Mouse (Mus musculus) CH12.LX (cell line): ENCODE results near the gene Ppef2. TPM values are rescaled to one million over a fixed set of nuclear protein-coding genes. Genes with fewer than 3 reads are reported as not detected.

Experiments used
- DNase-seq: peaks from one replicate; pipeline ENCODE4 v3.0.0-alpha.2; 2013; ENCODE audit errors: extremely low read depth
- H3K27ac ChIP-seq: 2 replicates; pipeline ENCODE4 v1.5.1; 2012; ENCODE audit warnings: low read depth, mild to moderate bottlenecking, control low read depth, moderate library complexity; ENCODE audit not compliant: insufficient read depth
- H3K27me3 ChIP-seq: replicated peaks from 2 replicates; pipeline ENCODE3; 2012; ENCODE audit warnings: inconsistent platforms
- H3K36me3 ChIP-seq, 2 experiments: replicated peaks in 1 of 2; 2 replicates each; pipeline versions ENCODE3 to v1.6.1; 2012; ENCODE audit warnings: inconsistent platforms in 1 of 2, low read length in 1 of 2, mild to moderate bottlenecking in 1 of 2, mixed read lengths in 1 of 2, moderate library complexity in 1 of 2; ENCODE audit not compliant: control insufficient read depth in 1 of 2, insufficient read depth in 1 of 2
- H3K4me1 ChIP-seq, 2 experiments: 2 replicates each; pipeline ENCODE4 v1.6.1; 2012; ENCODE audit warnings: inconsistent platforms in 1 of 2, moderate library complexity in 1 of 2; ENCODE audit not compliant: insufficient read depth in 2 of 2, control insufficient read depth in 1 of 2
- H3K4me2 ChIP-seq: 2 replicates; pipeline ENCODE4 v1.6.1; 2012; ENCODE audit warnings: low read depth, mild to moderate bottlenecking, control low read depth; ENCODE audit not compliant: poor library complexity, insufficient read depth, severe bottlenecking
- H3K4me3 ChIP-seq, 3 experiments: fragments of 150-350 bp in 1 of 3; sonication (generic) in 1 of 3; replicated peaks in 1 of 3; 2 replicates each; pipeline versions ENCODE3 to v1.5.1; 2011 to 2012; ENCODE audit warnings: low read depth in 2 of 3, low read length in 2 of 3, mild to moderate bottlenecking in 2 of 3, moderate library complexity in 2 of 3, control low read depth in 1 of 3, improper control_type of control experiment in 1 of 3, inconsistent platforms in 1 of 3, mixed read lengths in 1 of 3; ENCODE audit not compliant: poor library complexity in 1 of 3
- H3K79me2 ChIP-seq: replicated peaks from 2 replicates; pipeline ENCODE4 v1.6.1; 2012; ENCODE audit warnings: mild to moderate bottlenecking, moderate library complexity; ENCODE audit not compliant: control insufficient read depth, poor library complexity, insufficient read depth, severe bottlenecking; ENCODE audit errors: extremely low read depth
- H3K9ac ChIP-seq: 2 replicates; pipeline ENCODE4 v1.6.1; 2012; ENCODE audit warnings: low read depth, mild to moderate bottlenecking, control low read depth, moderate library complexity; ENCODE audit not compliant: insufficient read depth
- H3K9me3 ChIP-seq: replicated peaks from 2 replicates; pipeline ENCODE3; 2012; ENCODE audit warnings: low read length, inconsistent platforms, mixed read lengths
- BHLHE40 ChIP-seq: IDR thresholded peaks from 2 replicates; pipeline ENCODE4 v1.6.1; 2011; ENCODE audit warnings: mild to moderate bottlenecking, low read depth, low read length, improper control_type of control experiment
- CHD1 ChIP-seq: IDR thresholded peaks from 2 replicates; pipeline ENCODE4 v1.6.1; 2012; ENCODE audit warnings: low read depth, low read length, improper control_type of control experiment, inconsistent platforms
- CHD2 ChIP-seq: IDR thresholded peaks from 2 replicates; pipeline ENCODE4 v1.6.1; 2011; ENCODE audit warnings: low read length, improper control_type of control experiment
- CTCF ChIP-seq, 2 experiments: IDR thresholded peaks in 1 of 2; conservative IDR thresholded peaks in 1 of 2; 2 replicates each; pipeline ENCODE4 v1.5.1; 2011 to 2012; ENCODE audit warnings: low read depth in 2 of 2, low read length in 2 of 2, improper control_type of control experiment in 1 of 2, inconsistent platforms in 1 of 2, mild to moderate bottlenecking in 1 of 2, moderate library complexity in 1 of 2
- ELF1 ChIP-seq: IDR thresholded peaks from 2 replicates; pipeline ENCODE4 v1.6.1; 2014; ENCODE audit warnings: low read depth, mild to moderate bottlenecking, inconsistent platforms, low read length, improper control_type of control experiment
- ETS1 ChIP-seq: conservative IDR thresholded peaks from 2 replicates; pipeline ENCODE4 v1.6.1; 2012; ENCODE audit warnings: low read depth, mild to moderate bottlenecking, inconsistent platforms, low read length, improper control_type of control experiment, moderate library complexity
- HCFC1 ChIP-seq: IDR thresholded peaks from 2 replicates; pipeline ENCODE4 v1.6.1; 2012; ENCODE audit warnings: low read depth, mild to moderate bottlenecking, inconsistent platforms, low read length, improper control_type of control experiment
- JUND ChIP-seq: conservative IDR thresholded peaks from 2 replicates; pipeline ENCODE4 v1.6.1; 2011; ENCODE audit warnings: low read depth, low read length, improper control_type of control experiment
- KAT2A ChIP-seq: IDR thresholded peaks from 2 replicates; pipeline ENCODE4 v1.6.1; 2012; ENCODE audit warnings: low read length, improper control_type of control experiment, inconsistent platforms; ENCODE audit not compliant: insufficient replicate concordance
- MAFK ChIP-seq: IDR thresholded peaks from 2 replicates; pipeline ENCODE4 v1.6.1; 2011; ENCODE audit warnings: low read length, improper control_type of control experiment; ENCODE audit not compliant: insufficient replicate concordance
- MAX ChIP-seq: IDR thresholded peaks from 2 replicates; pipeline ENCODE4 v1.6.1; 2011; ENCODE audit warnings: low read length, improper control_type of control experiment
- MAZ ChIP-seq: IDR thresholded peaks from 2 replicates; pipeline ENCODE4 v1.6.1; 2012; ENCODE audit warnings: low read depth, mild to moderate bottlenecking, inconsistent platforms, low read length, improper control_type of control experiment, moderate library complexity
- MEF2A ChIP-seq: IDR thresholded peaks from 2 replicates; pipeline ENCODE4 v1.6.1; 2014; ENCODE audit warnings: low read depth, mild to moderate bottlenecking, inconsistent platforms, low read length, improper control_type of control experiment, borderline replicate concordance
- MXI1 ChIP-seq: IDR thresholded peaks from 2 replicates; pipeline ENCODE4 v1.6.1; 2011; ENCODE audit warnings: mild to moderate bottlenecking, low read depth, low read length, improper control_type of control experiment
- MYC ChIP-seq: IDR thresholded peaks from 2 replicates; pipeline ENCODE4 v1.6.1; 2011; ENCODE audit warnings: low read depth, mild to moderate bottlenecking, improper control_type of control experiment, low read length
- NELFE ChIP-seq: IDR thresholded peaks from 2 replicates; pipeline ENCODE4 v1.6.1; 2011; ENCODE audit warnings: low read depth, low read length, improper control_type of control experiment
- NRF1 ChIP-seq: IDR thresholded peaks from 2 replicates; pipeline ENCODE4 v1.6.1; 2014; ENCODE audit warnings: low read depth, mild to moderate bottlenecking, inconsistent platforms, low read length, improper control_type of control experiment, moderate library complexity
- PAX5 ChIP-seq: IDR thresholded peaks from 2 replicates; pipeline ENCODE4 v1.6.1; 2012; ENCODE audit warnings: low read length, inconsistent platforms, mixed read lengths
- POLR2A ChIP-seq: IDR thresholded peaks from 2 replicates; pipeline ENCODE4 v1.6.1; 2011; ENCODE audit warnings: low read depth, mild to moderate bottlenecking, improper control_type of control experiment, low read length
- POLR2AphosphoS2 ChIP-seq: IDR thresholded peaks from 2 replicates; pipeline ENCODE4 v1.6.1; 2011; ENCODE audit warnings: low read depth, low read length, improper control_type of control experiment
- RAD21 ChIP-seq: IDR thresholded peaks from 2 replicates; pipeline ENCODE4 v1.6.1; 2011; ENCODE audit warnings: low read depth, mild to moderate bottlenecking, low read length, improper control_type of control experiment, moderate library complexity
- TBP ChIP-seq: conservative IDR thresholded peaks from 2 replicates; pipeline ENCODE4 v1.6.1; 2011; ENCODE audit warnings: low read depth, low read length, improper control_type of control experiment
- UBTF ChIP-seq: IDR thresholded peaks from 2 replicates; pipeline ENCODE4 v1.6.1; 2012; ENCODE audit warnings: low read depth, mild to moderate bottlenecking, inconsistent platforms, low read length, improper control_type of control experiment, moderate library complexity
- ZC3H11A ChIP-seq: IDR thresholded peaks from 2 replicates; pipeline ENCODE4 v1.6.1; 2012; ENCODE audit warnings: low read depth, mild to moderate bottlenecking, inconsistent platforms, low read length, improper control_type of control experiment
- ZKSCAN1 ChIP-seq: IDR thresholded peaks from 2 replicates; pipeline ENCODE4 v1.6.1; 2012; ENCODE audit warnings: low read depth, inconsistent platforms, low read length, improper control_type of control experiment, borderline replicate concordance
- ZNF384 ChIP-seq: IDR thresholded peaks from 2 replicates; pipeline ENCODE4 v1.6.1; 2012; ENCODE audit warnings: low read depth, low read length, improper control_type of control experiment, inconsistent platforms
- dilution Hi-C: fragments of 300-500 bp; cut with MboI; formaldehyde crosslinking; loops from 2 replicates; pipeline ENCODE4 v1.14.3; 2020; ENCODE audit warnings: low sequenced_read_pairs; ENCODE audit not compliant: extremely low pct_unique_long_range_greater_than_20kb, extremely low pct_ligation_motif_present
- in situ Hi-C: fragments of 300-500 bp; cut with MboI; formaldehyde crosslinking; loops from 3 replicates; pipeline ENCODE4 v1.14.3; 2019; ENCODE audit warnings: low sequenced_read_pairs, low pct_ligation_motif_present, low pct_unique_long_range_greater_than_20kb, mixed read lengths
- polyA plus RNA-seq: library from polyadenylated mRNA; unstranded; fragments of >175 nt; gene quantifications from 2 replicates; pipeline ENCODE4 v1.2.1, GENCODE M21; 2012; ENCODE audit warnings: low read depth; ENCODE audit not compliant: insufficient read length
- total RNA-seq, 2 experiments: library from RNA; depleted of rRNA; stranded (reverse); fragments of 300-350 nt in 1 of 2; fragments of >200 nt in 1 of 2; gene quantifications; 2 replicates each; pipeline ENCODE4 v1.2.3; 2012 to 2014

The Ppef2 gene
- total and polyA plus RNA-seq, 3 experiments, result 14.3 to 48.8 (median 16.5) TPM

DNA sequence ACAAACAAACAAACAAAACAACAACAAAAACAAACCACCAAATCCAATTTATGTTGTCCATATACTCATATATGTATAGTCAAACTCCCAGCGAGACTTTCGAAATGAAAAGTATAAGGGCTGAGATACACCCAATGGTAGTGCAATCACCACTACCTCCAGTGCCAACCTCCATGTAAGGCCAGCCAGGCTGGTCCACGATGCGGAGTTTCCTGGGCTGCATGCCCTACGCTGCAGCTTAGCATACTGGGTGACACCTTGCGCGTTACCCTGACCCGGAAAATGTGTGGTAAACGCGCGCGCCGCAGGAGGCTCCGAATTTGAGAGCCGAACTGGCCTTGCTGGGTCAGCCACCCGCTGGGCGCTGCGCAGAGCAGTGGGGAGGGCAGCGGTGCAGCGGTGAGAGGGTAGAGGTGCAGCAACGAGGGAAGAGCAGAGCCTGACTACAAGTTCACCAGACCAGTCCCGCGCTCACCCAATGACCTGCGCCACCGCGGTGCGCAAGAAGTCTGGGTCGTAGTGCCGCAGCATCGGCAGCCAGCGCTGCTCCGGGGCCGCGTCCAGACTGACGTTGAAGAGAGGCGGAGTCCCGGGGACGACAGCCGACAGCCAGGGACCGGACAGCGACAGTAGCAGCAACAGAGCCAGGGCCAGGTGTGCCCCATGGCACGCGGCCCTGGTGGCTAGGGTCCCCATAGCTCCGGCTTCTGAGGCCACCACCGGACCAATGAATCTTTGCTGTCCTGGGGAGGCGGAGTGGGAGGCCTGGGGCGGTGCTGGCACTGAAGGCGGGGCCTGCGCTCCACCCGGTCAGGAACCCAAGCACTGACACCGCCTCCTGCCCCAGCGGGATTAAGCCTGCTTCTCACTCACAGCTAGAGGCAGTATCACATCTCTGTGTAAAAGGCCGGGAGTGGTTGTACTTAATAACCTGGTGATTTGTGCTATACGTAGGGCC is 21.6 kb upstream of the Ppef2 start, which contains the start of gene Naaa (continued):
- TF ChIP-seq ETS1, result no peak
- peak; percentile 47 for TF ChIP-seq MAX
- 0 out of 2 replicates have a peak, but pooled peaks have one; percentile 21 for TF ChIP-seq ELF1
- TF ChIP-seq ZKSCAN1, result no peak
- TF ChIP-seq POLR2A, result peak; percentile 95
- no peak for TF ChIP-seq PAX5
- TF ChIP-seq HCFC1, result no peak
- TF ChIP-seq CHD2, result no peak
- TF ChIP-seq MAZ, result 0 out of 2 replicates have a peak, but pooled peaks have one; percentile 54
- TF ChIP-seq MAFK, result no peak
- peak; percentile 69 for TF ChIP-seq UBTF
- TF ChIP-seq JUND, result 0 out of 2 replicates have a peak, but pooled peaks have one; percentile 10
- peak; percentile 86 for TF ChIP-seq NRF1
- peak; percentile 91 for TF ChIP-seq TBP
- TF ChIP-seq MXI1, result peak; percentile 67; the same call in 1 of the 2 replicates
- 0 out of 2 replicates have a peak, but pooled peaks have one; percentile 33 for TF ChIP-seq KAT2A
- TF ChIP-seq ZNF384, result no peak
- TF ChIP-seq ZC3H11A, result no peak
- TF ChIP-seq CHD1, result no peak
- peak; percentile 56; the same call in 1 of the 2 replicates for TF ChIP-seq POLR2AphosphoS2
- peak; percentile 35; the same call in 1 of the 2 replicates for TF ChIP-seq BHLHE40
- peak; percentile 9 for TF ChIP-seq RAD21
- no peak for TF ChIP-seq MYC

DNA sequence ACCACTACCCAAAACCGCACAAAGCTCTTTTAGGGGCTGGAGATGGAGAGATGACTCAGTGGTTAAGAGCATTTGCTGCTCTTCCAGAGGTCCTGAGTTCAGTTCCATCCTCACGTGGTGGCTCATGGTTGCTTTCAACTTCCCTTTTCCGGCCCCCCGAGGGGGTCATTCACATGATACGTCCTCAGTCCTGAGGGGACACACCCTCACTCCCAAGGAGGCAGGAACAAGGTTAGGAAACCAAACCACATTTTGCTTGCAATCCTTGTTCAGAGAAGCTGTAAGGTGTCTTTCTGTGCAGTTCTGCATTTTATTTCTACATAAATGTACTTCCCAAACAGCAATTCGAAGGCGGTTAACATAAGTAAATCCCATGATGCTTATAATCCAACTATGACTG is 14.4 kb upstream of the Ppef2 start:
- H3K4me1 ChIP-seq, result peaks cover 0 to 6% of the 10 kb centered on the region in 2 experiments; a peak in 2 of 4 replicates
- no peaks in the 10 kb centered on the region for H3K27me3 ChIP-seq
- dilution Hi-C loops (no loop called here), in situ Hi-C loops (no loop called here)
- no peak overlapping the region for H3K9ac ChIP-seq
- H3K4me2 ChIP-seq, result no peak overlapping the region
- no peak overlapping the region for H3K4me3 ChIP-seq
- H3K79me2 ChIP-seq, result no peaks in the 10 kb centered on the region
- no peaks in the 10 kb centered on the region for H3K9me3 ChIP-seq
- TF ChIP-seq MYC (no peak), KAT2A (no peak), PAX5 (no peak), MAX (no peak), MEF2A (no peak), ELF1 (no peak), NELFE (no peak), POLR2A (no peak), CTCF (conservative IDR thresholded peaks at IDR 0.05 in 1 of 2, IDR thresholded peaks at IDR 0.05 in 1 of 2; ENCODE audit: low read depth in 2 of 2, low read length in 2 of 2) (no peak)
- TF ChIP-seq, all 38 proteins: peak for 0
- no peak overlapping the region for H3K27ac ChIP-seq
- H3K36me3 ChIP-seq, result peaks cover 8 to 42% of the 10 kb centered on the region in 2 experiments
- DNase-seq, result no peak
